16 mouse cellular contexts compared by ENCODE assay signal in the genomic region with DNA sequence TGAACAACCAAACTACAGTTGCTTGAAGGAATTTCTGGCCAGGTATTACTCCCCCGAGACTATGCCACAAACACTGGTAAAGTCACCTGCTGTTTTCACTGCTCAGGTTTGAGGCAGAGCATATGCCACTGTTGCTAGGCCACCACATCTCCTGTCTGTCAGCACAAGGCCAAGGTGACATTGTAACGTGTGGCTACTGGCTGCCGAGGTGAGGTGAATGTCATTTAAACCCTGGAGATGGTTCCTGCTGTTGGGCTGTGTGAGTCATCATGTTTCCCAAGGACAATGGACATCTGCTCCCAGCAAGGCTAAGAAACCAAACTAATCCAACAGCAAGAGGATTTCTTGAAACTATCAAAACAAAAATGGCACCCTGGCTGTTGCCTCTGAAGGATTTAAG.
DNase-seq lines count a peak whose midpoint lies in the region.
"Had no signal": no experiment of that assay in that cellular context is flagged by ENCODE, and none has a peak within 500 bp of the region (broad histone marks: within the 10 kb centered on the region; RNA-seq: fewer than 3 reads in every experiment).

No protein-coding gene starts in this region.

- peak; percentile 41 to 81 for DNase-seq in adrenal gland, adult (ENCODE audit: inconsistent age in 2 of 2, low spot score in 1 of 2)
- DNase-seq in adrenal gland, adult 18-20 months (ENCODE audit: low spot score in 2 of 2) = no peak
- peak; percentile 14 for DNase-seq in adrenal gland, postnatal 14 days
- DNase-seq in adrenal gland, postnatal 4 days (ENCODE audit: low spot score in 2 of 2) = no peak
- DNase-seq in kidney, adult 11 months = peak; percentile 12
- no peak for DNase-seq in kidney, adult 9 months
- peak; percentile 14 for DNase-seq in R1 (ENCODE audit: low read depth, low spot score)
- DNase-seq in urinary bladder, postnatal 10 days (ENCODE audit: low spot score) = no peak
- DNase-seq: cerebellum, adult 18-20 months; cerebellum, adult 9-10 months; cerebellum, postnatal 14 days; forebrain, postnatal 0 days; gastrocnemius, adult 2 months; gastrocnemius, postnatal 14 days; heart, adult 18-20 months; kidney, adult 18-20 months had no signal

Comparison
In these comparisons a context has a peak if more than half of its experiments do, and no peak if none do; other contexts are left out.
1. DNase-seq: peak in adrenal gland, adult (2 of 2), adrenal gland, postnatal 14 days (single experiment), kidney, adult 11 months (single experiment) and R1 (single experiment); none in adrenal gland, adult 18-20 months (0 of 2), adrenal gland, postnatal 4 days (0 of 2), kidney, adult 9 months (single experiment) and urinary bladder, postnatal 10 days (single experiment).